Mouse (Mus musculus) ES-E14 (cell line): ENCODE data around the gene Scfd2.

Experiments
- CHD2 ChIP-seq: IDR thresholded peaks from 2 replicates; pipeline ENCODE4 v1.6.1; 2014; ENCODE audit warnings: mild to moderate bottlenecking, low read depth, low read length, inconsistent platforms
- HCFC1 ChIP-seq: IDR thresholded peaks from 2 replicates; pipeline ENCODE4 v1.6.1; 2012; ENCODE audit warnings: low read length, inconsistent platforms, borderline replicate concordance; ENCODE audit not compliant: insufficient read depth
- MAFK ChIP-seq: IDR thresholded peaks from 2 replicates; pipeline ENCODE4 v1.6.1; 2014; ENCODE audit warnings: mild to moderate bottlenecking, low read depth, low read length, inconsistent platforms; ENCODE audit not compliant: insufficient read depth
- ZC3H11A ChIP-seq: IDR thresholded peaks from 2 replicates; pipeline ENCODE4 v1.6.1; 2012; ENCODE audit warnings: low read depth, mild to moderate bottlenecking, inconsistent platforms, low read length, borderline replicate concordance
- ZNF384 ChIP-seq: IDR thresholded peaks from 2 replicates; pipeline ENCODE4 v1.6.1; 2012; ENCODE audit warnings: low read depth, low read length, inconsistent platforms

- TF ChIP-seq MAFK: no peak
- TF ChIP-seq CHD2: no peak
- no peak for TF ChIP-seq ZNF384
- TF ChIP-seq ZC3H11A: no peak
- no peak for TF ChIP-seq HCFC1
These were observed 245.3 kb downstream of the Scfd2 start for GRCm38 (mm10) chr5:74286301-74286700.
